Mouse (Mus musculus): ENCODE results near the gene Pecr.
"Not testable (repeated sequence)": the region's sequence is repeated elsewhere in the genome, so short reads cannot be mapped to it uniquely, and the experiment has no call there.

The Pecr gene

GRCm38 (mm10) chr1:72287893-72288292, 3.8 kb upstream of the Pecr start:
- no peak for DNase-seq (ENCODE audit: low read depth, low spot score)

- no peak for DNase-seq (ENCODE audit: low read depth, low spot score)
Observed at GRCm38 (mm10) chr1:72286904-72287303, 2.8 kb upstream of the Pecr start.

DNA sequence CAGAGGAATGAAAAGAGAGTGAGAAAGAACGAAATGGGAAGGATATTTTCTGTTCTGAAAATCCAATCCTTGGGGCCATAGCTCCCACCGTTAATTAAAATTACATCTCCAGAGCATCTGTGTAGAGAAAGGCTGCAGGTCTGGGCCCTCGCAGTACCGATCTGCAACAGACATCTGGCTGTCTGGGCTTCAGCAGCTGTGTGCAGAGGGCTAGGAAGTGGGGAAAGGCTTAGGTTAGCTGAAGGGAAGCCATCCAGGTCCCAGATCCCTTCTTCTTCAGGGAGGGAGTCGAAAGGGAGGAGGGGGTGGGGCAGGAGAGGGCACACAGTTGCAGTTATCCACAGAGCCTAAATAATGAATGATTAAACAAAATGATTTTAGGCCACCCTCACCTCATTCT, 425 bp upstream of the Pecr start:
- DNase-seq (ENCODE audit: low read depth, low spot score) = no peak

DNA sequence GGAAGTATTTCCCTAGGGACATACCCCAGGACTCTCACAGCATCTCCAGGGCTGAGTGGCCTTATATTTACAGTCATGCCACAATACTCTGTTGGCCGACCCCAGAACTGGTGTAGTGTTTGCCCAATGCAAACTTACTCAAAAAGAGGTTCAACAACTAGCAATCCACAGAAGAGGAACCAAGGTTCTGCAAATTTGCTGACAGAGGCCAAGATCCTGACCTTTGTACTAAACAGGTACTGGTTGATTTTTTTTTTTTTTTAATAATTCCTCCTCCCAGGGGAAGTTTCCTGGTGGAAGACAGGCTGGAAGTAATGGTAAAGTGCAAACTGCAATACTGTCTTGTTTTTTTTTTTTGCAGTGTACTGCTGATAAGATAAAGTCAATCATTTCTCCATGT, 1.5 kb downstream of the Pecr start:
- DNase-seq (ENCODE audit: low read depth, low spot score) = no peak

GRCm38 (mm10) chr1:72278085-72278484, 6.0 kb downstream of the Pecr start:
- DNase-seq (ENCODE audit: low read depth, low spot score) = no peak

GRCm38 (mm10) chr1:72263099-72263498, 21.0 kb downstream of the Pecr start:
- DNase-seq (ENCODE audit: low read depth, low spot score) = no peak

DNA sequence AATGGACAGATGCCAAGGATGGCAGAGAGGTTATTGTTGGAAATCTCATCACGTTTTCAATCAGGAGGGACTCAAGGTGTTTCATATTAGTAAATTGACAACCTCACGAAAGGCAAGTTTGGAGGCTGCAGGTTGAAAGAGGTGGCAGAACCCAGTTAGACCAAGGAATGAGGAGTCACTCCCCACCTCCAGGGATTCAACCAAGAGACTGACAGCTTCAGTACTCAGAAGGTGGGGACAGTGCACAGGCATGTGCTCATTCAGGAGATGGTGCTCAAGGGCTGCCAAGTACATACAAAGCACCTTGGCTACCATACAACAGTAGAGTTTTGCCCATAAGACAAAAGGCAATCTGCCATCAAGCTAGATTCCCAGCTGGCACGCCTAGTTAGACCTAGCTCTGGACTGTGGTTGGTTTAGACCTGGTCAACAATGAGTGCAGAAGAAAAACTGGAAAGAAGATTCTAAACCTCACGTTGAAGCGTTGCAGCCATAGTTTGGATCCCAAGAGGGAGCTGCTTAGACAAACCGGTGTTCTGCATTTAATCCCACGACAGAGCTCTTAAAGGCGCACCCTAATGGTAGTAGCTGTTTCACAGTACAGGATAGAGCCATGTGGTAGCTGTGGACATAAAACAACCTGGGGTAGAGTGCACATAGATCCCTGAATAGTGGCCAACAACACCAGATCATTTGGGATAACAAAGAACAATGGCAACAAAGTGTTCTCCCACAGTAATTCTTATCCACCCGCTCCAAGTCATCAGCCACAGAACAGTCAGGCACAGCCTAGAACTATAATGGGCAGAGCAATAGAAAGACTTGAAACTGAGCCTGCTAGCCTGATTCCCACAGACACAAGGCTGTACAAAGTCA, 27.5 kb downstream of the Pecr start:
- DNase-seq (ENCODE audit: low read depth, low spot score) = no peak

DNA sequence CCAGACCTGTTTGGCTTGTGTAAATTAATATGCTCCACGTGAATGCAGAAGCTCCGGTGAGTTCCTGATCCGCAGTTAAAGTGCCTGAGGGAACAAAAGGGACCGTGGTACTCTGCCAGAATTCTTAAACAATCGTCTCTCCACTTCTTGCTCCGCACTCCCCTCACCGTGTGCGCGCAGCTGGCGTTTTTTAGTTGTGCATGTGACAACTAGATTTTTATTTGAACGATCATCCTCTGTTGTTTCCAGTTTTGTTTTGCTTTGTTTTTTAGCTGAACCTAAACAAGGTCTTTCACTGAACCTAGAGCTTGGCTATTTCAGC, 28.3 kb downstream of the Pecr start:
- DNase-seq (ENCODE audit: low read depth, low spot score) = no peak

DNA sequence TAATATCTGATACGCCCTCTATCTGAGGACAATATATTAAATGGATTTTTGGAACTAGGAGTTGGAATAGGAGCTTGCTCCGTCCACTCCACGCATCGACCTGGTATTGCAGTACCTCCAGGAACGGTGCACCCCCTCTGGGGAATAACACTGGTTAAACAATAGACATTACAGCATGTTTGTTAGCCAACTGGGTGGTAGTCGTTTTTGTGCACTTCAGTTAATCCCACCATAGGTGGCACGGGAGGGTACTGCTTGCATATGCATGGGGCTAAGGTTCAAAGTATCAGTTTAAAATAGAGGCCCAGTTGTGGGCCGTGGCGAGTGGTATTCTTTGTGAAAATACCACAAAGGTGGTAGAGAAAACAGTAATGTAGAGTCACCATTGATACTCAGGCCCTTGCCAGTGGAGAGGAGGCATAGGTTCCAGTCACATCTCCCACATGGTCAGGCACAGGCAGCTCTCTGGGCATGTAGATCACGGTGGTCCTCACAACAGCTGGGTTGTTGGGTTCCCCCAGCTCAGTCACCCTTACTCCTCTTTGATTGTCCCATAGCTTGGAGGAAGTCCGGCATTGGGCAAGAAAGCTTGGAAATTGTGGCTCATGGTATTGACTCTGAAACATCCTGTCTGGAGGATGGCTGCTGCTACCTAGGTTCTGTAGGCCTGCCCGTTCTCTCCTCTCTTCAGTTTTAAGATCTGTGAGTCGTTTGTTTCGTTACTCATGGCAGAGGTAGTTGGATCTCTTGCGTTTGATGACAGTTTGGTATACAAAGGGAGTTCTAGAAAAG, 28.9 kb downstream of the Pecr start:
- DNase-seq (ENCODE audit: low read depth, low spot score) = peak; percentile 37

DNA sequence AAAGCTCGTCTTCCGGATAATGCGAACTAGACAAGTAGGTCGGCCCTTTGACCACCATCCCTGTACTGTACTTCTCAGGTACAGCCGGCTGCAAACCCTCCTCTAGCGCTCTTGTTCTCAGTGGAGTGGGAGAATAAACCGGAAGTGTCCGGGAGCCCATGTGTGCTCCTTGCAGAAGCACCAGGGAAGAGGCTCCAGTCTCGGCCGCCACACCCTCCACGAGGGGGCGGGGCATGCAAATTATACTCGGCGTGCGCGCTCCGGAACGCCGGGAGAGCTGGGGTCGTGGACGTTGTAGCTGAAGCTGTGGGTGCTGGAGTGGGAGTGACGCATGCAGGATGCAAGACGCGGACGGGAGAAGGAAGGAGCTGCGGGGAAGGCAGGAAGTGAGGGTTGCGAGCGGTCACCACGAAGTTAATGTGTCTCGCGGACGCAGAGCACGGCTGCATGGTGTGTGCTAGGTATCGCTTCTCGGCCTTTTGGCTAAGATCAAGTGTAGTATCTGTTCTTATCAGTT, 29.5 kb downstream of the Pecr start:
- DNase-seq (ENCODE audit: low read depth, low spot score) = peak; percentile 85

DNA sequence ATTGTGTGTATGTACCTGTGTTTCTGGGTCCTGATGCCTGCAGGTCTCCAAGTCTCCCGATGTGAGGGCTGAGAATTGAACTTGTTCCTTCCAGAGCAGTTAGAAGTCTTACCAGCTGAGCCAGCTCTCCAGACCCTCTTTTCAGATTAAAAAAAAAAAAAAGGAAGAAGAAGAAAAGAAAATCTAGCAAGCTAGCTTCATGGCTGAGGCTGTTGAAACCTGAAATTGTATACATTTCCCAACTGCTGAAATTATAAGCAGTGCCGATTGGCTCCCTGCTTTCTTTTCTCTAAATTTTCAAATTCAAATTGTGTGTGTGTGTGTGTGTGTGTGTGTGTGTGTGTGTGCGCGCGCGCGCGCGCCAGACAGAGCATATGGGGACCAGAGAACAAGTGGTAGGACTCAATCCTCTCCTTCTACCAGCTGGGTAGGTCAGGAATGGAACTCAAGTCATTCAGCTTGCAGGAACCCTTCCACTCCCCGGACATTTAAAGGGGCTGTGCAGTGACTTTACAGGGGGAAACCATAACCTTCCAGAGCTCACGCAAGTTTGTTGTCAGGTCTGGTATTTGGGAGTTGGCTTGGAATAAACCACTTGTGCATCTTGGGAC, 30.1 kb downstream of the Pecr start:
- DNase-seq (ENCODE audit: low read depth, low spot score) = no peak

DNA sequence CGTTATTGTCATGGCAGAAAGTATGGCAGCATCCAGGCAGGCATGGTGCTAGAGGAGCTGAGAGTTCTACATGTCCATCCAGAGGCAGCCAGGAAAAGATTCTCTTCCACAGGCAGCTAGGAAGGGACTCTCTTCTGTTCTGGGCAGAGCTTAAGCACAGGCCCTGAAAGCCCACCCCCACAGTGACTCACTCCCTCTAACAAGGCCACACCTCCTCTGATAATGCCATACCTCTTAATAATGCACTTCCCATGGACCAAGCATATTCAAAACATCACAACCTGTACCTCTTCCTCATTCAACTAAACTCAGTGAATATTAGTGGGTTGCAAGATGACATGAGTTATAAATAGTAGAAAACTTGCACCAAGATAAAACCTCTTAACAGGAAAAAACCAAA, 32.3 kb downstream of the Pecr start:
- DNase-seq (ENCODE audit: low read depth, low spot score) = no peak

GRCm38 (mm10) chr1:72248226-72248737, 35.8 kb downstream of the Pecr start:
- not testable (repeated sequence) for DNase-seq (ENCODE audit: low read depth, low spot score)

DNA sequence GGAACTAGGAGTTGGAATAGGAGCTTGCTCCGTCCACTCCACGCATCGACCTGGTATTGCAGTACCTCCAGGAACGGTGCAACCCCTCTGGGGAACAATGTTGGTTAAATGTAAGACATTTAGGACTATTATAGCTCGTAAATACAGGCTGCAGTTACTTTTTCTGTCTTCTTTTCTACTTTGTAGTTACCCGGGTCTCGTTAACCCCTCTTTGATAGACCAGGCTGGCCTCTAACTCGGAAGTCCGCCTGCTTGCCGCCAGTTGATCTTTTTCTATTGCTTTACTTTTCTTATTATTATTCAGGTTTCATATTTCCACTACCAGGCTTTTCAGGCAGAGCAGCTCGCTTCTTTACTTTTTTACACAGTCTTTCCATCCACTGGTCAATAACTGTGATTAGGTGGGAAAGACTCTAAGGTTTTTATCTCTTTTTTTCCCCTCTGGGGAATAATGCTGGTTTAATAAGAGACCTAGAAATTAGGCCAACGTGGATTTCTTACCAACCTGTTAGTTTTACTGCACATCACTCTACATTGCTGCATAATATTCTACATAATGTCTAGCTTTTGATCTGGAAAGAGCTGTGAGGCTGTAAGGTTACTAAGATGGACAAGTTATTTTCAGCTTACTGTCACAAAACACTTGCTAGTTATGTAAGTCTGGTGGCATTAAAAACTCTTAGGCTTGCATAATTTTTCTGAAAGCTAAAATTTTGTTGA, 39.6 kb downstream of the Pecr start:
- no peak for DNase-seq (ENCODE audit: low read depth, low spot score)

DNA sequence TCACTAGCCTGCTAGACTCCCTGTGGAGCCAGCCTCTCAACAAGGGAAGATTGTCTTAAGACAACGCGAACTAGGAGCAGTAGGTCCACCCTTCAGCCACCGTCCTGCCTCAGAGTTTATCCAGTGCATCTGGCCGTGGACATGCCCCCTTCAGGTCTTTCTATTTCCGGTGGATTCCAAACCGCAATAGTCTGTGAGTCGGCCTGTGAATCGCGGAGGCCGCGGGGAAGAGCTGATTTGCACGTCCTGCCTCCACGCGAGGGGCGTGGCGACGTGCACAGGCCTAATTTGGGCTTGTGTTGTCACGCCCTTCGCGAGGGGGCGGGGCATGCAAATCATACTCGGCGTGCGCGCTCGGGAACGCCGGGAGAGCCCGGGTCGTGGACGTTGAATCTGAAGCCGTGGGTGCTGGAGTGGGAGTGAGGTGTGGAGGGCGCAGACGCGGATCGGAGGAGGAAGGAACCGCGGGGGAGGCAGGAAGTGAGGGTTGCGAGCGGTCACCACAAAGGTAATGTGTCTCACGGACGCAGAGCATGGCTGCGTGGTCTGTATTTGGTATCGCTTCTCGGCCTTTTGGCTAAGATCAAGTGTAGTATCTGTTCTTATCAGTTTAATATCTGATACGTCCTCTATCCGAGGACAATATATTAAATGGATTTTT, 40.3 kb downstream of the Pecr start:
- peak; percentile 95 for DNase-seq (ENCODE audit: low read depth, low spot score)

GRCm38 (mm10) chr1:72242581-72243143, 41.5 kb downstream of the Pecr start:
- DNase-seq (ENCODE audit: low read depth, low spot score) = no peak

DNA sequence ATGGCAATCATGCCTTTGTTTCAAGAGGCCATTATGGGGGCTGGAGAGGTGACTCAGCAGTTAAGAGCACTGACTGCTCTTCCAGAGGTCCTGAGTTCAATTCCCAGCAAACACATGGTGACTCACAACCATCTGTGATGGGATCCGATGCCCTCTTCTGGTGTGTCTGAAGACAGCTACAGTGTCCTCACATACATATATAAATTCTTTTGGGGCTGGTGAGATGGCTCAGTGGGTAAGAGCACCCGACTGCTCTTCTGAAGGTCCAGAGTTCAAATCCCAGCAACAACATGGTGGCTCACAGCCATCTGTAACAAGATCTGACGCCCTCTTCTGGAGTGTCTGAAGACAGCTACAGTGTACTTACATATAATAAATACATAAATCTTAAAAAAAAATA, 45.0 kb downstream of the Pecr start:
- DNase-seq (ENCODE audit: low read depth, low spot score) = not testable (repeated sequence)

DNA sequence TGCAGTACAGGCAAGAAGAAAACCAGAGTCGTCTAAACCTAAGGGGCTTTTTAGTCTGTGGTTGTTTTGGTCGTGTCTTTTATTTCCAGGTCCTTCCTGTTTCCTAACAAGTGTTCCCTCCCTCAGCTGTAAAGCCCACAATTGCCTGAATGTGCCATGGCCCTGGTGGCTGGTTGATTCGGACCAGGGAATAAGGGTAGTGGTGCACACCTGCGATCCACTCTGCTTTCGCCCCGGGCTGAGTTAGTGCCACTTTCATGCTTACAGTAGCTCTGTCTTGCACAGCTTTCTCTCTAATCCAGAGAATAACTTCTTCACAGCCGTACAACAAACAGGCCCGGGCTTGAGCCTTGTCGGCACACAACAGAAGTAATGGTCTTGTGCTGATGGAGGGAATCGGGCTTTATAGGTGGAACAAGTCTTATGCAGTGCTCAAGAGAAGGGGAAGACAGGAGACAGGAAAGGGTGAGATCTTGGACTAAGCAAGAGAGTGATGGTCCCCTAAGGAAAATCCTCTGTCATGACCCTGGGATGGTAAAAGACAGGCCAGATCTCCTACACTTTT, 46.0 kb downstream of the Pecr start:
- DNase-seq (ENCODE audit: low read depth, low spot score) = no peak

- DNase-seq (ENCODE audit: low read depth, low spot score) = no peak
Observed at GRCm38 (mm10) chr1:72237007-72237775, 46.9 kb downstream of the Pecr start.
